Mouse (Mus musculus): ENCODE measurements around the gene Preb.

The Preb gene

GRCm38 (mm10) chr5:30920621-30921020 is 39.5 kb downstream of the Preb start:
- peak in 1 of 2 experiments; percentile 42 for DNase-seq

GRCm38 (mm10) chr5:30919831-30920614 is 40.1 kb downstream of the Preb start:
- DNase-seq: no peak

GRCm38 (mm10) chr5:30918691-30919090 is 41.5 kb downstream of the Preb start:
- DNase-seq: no peak

- no peak for DNase-seq
Measured at GRCm38 (mm10) chr5:30917891-30918670, 42.1 kb downstream of the Preb start.

- DNase-seq: no peak
Measured at GRCm38 (mm10) chr5:30917348-30917747, 42.8 kb downstream of the Preb start.

- DNase-seq: no peak
Measured at GRCm38 (mm10) chr5:30916841-30917240, 43.3 kb downstream of the Preb start.

GRCm38 (mm10) chr5:30915974-30916433 is 44.2 kb downstream of the Preb start:
- peak; percentile 67 to 78 for DNase-seq

- DNase-seq: peak; percentile 57 to 68
Measured at GRCm38 (mm10) chr5:30915456-30915855, 44.7 kb downstream of the Preb start.

- peak; percentile 30 to 40 for DNase-seq
Measured at GRCm38 (mm10) chr5:30914849-30915248, 45.3 kb downstream of the Preb start.

- peak in 1 of 2 experiments; percentile 25 for DNase-seq
Measured at GRCm38 (mm10) chr5:30914101-30914635, 46.0 kb downstream of the Preb start.

- peak; percentile 51 to 67 for DNase-seq
Measured at GRCm38 (mm10) chr5:30913060-30913841, 46.9 kb downstream of the Preb start, which contains the start of gene Emilin1. Gene Emilin1 (plus strand): TSS chr5:30913402.

- DNase-seq: no peak
Measured at GRCm38 (mm10) chr5:30912156-30912555, 48.0 kb downstream of the Preb start.

- DNase-seq: no peak
Measured at GRCm38 (mm10) chr5:30910481-30910880, 49.7 kb downstream of the Preb start.

- no peak for DNase-seq
Measured at GRCm38 (mm10) chr5:30909863-30910262, 50.3 kb downstream of the Preb start.

- DNase-seq: no peak
Measured at GRCm38 (mm10) chr5:30909300-30909659, 50.9 kb downstream of the Preb start.

- DNase-seq: peak; percentile 25 to 33
Measured at GRCm38 (mm10) chr5:30908426-30909299, 51.5 kb downstream of the Preb start.

GRCm38 (mm10) chr5:30907413-30908059 is 52.6 kb downstream of the Preb start, which contains the start of gene Ost4:
Gene Ost4 (minus strand): TSS chr5:30907788.
- DNase-seq: peak; percentile 98 to 99

GRCm38 (mm10) chr5:30901860-30902259 is 58.3 kb downstream of the Preb start:
- DNase-seq: no peak
